Mouse (Mus musculus) heart, postnatal 0 days (tissue): ENCODE measurements at regions not wholly inside any gene's neighbourhood (a gene's known extent, or its start where the extent isn't known, plus 50 kb on each side); places are given as distances from the start of the nearest gene placed in this dataset.

Experiments used
- ATAC-seq: fragments of 200-750 bp; cut with Nextera tagmentation; 2 replicates; pipeline ENCODE4 v1.8.0; 2017; ENCODE audit warnings: low read depth, moderate number of reproducible peaks, moderate library complexity; ENCODE audit not compliant: insufficient read depth
- DNase-seq: peaks from one replicate; pipeline ENCODE4 v3.0.0-alpha.2; 2016; ENCODE audit warnings: low spot score
- H3K27ac ChIP-seq: fragments of 300-500 bp; sonication (generic); 2 replicates; pipeline ENCODE4 v1.5.1; 2014; ENCODE audit warnings: low read depth, mild to moderate bottlenecking
- H3K27me3 ChIP-seq: fragments of 300-500 bp; sonication (generic); 2 replicates; pipeline ENCODE4 v1.6.1; 2014; ENCODE audit warnings: low read length, mixed read lengths; ENCODE audit not compliant: control insufficient read depth, insufficient read depth
- H3K36me3 ChIP-seq: fragments of 300-500 bp; sonication (generic); replicated peaks from 2 replicates; pipeline ENCODE4 v1.6.1; 2014; ENCODE audit warnings: low read length, mixed read lengths; ENCODE audit not compliant: control insufficient read depth, insufficient read depth
- H3K4me1 ChIP-seq: fragments of 300-500 bp; sonication (generic); 2 replicates; pipeline ENCODE4 v1.6.1; 2014; ENCODE audit warnings: antibody characterized with exemption; ENCODE audit not compliant: control insufficient read depth, insufficient read depth
- H3K4me2 ChIP-seq: fragments of 300-500 bp; sonication (generic); 2 replicates; pipeline ENCODE4 v1.6.1; 2014; ENCODE audit warnings: low read depth, mild to moderate bottlenecking, low read length, moderate library complexity
- H3K4me3 ChIP-seq: fragments of 300-500 bp; sonication (generic); 2 replicates; pipeline ENCODE4 v1.5.1; 2014; ENCODE audit warnings: low read depth, low read length
- H3K9ac ChIP-seq: fragments of 300-500 bp; sonication (generic); replicated peaks from 2 replicates; pipeline ENCODE4 v1.6.1; 2014; ENCODE audit warnings: low read depth, low read length, mixed read lengths
- H3K9me3 ChIP-seq: fragments of 300-500 bp; sonication (generic); replicated peaks from 2 replicates; pipeline ENCODE4 v1.6.1; 2016; ENCODE audit warnings: low read length; ENCODE audit not compliant: control insufficient read depth
- CTCF ChIP-seq: IDR thresholded peaks from 2 replicates; pipeline ENCODE4 v1.5.1; 2016; ENCODE audit warnings: antibody characterized with exemption, control low read depth, low read depth
- EP300 ChIP-seq: IDR thresholded peaks from 2 replicates; pipeline ENCODE4 v1.6.1; 2016; ENCODE audit warnings: antibody characterized with exemption, low read depth
- WGBS: fragments of 180-500 bp; shearing (Covaris S2); extraction: QIAGEN DNeasy Blood & Tissue Kit; methylation state at CpG from one replicate; pipeline ENCODE4 v1.1.7; 2014; 5-methylcytosine and 5-hydroxymethylcytosine counted together

- Histone ChIP-seq H3K27ac (no peak overlapping the region), H3K9ac (no peak overlapping the region), H3K36me3 (no peaks in the 10 kb centered on the region), H3K4me2 (no peak overlapping the region), H3K4me1 (peaks cover 8% of the 10 kb centered on the region), H3K9me3 (0 out of 2 replicates have a peak, but pooled peaks cover 6% of the 10 kb centered on the region), H3K27me3 (no peaks in the 10 kb centered on the region), H3K4me3 (no peak overlapping the region)
- WGBS = 98% methylated on average over 4 of the region's 4 CpGs
- no peak for TF ChIP-seq EP300
- no peak for TF ChIP-seq CTCF
- DNase-seq (no peak), ATAC-seq (no peak)
Measured at GRCm38 (mm10) chr4:53341181-53341580, 99.0 kb upstream of the Slc44a1 start.

DNA sequence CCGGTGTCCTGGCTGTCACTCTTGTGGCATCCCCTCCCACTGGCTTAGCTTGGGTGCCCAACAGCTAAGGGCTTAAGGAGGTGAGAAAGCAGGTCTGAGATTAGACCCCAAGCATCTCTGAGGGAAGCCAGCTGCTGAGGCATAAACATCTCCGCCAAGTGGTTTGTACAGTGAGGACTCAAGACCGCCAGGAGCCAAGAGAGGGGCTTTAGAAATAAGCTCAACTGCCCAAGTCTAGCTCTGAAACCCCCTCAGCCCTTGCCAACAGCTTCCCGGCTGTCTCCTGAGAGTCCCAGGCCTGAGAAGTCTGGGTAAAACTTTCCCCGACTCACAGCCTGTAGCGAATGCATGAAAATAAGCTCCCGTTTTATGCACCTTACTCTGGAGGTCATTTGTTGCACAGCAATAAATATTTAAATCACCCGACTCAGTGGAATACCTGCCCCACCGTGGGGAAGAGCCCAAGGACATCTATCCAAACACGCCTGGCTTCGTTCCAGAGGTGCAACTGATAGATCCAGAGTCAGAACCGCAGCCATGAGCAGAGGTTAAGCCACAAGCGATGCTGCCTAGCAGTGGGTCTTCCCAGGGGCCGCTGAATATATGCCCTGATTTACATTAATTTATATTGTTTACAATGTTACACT, 100.1 kb upstream of the Slc44a1 start:
- TF ChIP-seq EP300 (no peak), CTCF (no peak)
- WGBS = 86% methylated on average over 13 of the region's 14 CpGs

DNA sequence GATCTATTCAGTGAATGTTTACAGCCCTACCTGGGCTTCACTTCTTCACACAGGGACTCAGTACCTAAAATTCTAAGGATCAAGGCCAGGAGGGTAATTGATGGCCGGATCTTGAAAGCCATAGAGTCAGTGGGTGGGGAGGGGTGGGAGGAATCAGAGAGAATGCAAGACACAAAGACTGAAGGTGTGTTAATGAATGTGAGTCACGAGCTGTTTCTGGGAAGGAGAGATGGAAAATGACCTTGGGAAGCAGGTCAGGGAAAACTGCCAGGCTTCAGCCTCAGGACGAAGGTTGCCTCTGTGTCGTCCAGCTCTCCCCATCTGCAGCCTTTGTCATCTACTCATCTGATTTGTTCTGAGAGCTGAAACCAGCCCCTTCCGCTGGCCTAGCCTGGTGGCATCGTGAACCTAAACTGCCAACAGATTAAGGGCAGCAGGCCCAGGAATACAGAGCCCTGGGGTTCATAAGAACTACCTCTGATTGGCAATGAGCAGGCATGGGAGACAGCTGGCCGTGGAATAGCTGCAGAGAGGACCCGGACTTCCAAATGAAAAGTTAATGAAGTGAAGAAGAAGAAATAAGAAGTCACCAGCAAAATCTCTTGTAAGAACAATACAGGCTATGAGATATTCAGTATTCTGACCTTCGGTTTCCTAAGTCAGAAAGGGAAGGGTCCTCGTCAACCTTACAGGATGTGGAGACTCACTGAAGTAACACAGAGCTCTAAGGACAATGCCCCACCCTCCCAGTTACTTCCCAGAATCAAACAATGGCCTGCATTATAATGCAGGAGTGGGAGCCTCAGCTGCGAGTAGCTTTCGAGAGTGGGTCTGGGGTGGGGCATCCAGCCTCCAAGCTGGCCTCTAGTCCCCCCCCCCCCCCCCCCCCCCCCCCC, 100.8 kb upstream of the Slc44a1 start:
- DNase-seq (peak; percentile 52), ATAC-seq (peak; percentile 76)
- Histone ChIP-seq H3K36me3 (no peaks in the 10 kb centered on the region), H3K9ac (no peak overlapping the region), H3K9me3 (0 out of 2 replicates have a peak, but pooled peaks cover 6% of the 10 kb centered on the region), H3K4me2 (no peak overlapping the region), H3K27ac (peak overlapping the region; percentile 60), H3K4me3 (no peak overlapping the region), H3K27me3 (no peaks in the 10 kb centered on the region), H3K4me1 (peaks cover 8% of the 10 kb centered on the region)
- TF ChIP-seq EP300 = no peak
- TF ChIP-seq CTCF = no peak
- 39% methylated on average over 12 of the region's 12 CpGs for WGBS

More for the DNA sequence above, 100.1 kb upstream of the Slc44a1 start:
- DNase-seq (no peak), ATAC-seq (no peak; the same call in 1 of the 2 replicates)
- Histone ChIP-seq H3K36me3 (no peaks in the 10 kb centered on the region), H3K27me3 (no peaks in the 10 kb centered on the region), H3K27ac (0 out of 2 replicates have a peak overlapping the region, but pooled peaks have one; percentile 22), H3K4me2 (no peak overlapping the region), H3K9ac (no peak overlapping the region), H3K4me1 (peaks cover 8% of the 10 kb centered on the region), H3K4me3 (no peak overlapping the region), H3K9me3 (0 out of 2 replicates have a peak, but pooled peaks cover 6% of the 10 kb centered on the region)

DNA sequence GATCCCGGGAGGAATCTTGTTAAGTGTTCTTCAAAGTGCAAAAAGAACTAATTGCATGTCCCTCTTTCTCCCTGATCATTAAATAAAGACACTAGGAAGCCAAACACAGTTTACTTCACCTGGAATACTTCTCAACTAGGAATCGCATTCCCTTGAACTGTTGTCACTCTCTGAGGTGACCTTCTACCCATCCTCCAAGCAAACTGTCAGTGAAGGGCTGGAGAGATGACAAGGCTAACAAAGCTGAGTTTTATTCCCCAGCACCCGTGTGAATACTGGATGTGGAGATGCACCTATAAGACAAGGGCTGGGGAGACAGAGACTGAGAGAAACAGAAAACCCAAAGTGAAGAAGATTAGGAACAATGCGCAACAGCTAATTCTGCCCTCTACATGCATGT, 101.7 kb upstream of the Slc44a1 start:
- H3K4me3 ChIP-seq = no peak overlapping the region
- H3K9ac ChIP-seq = no peak overlapping the region
- no peaks in the 10 kb centered on the region for H3K36me3 ChIP-seq
- TF ChIP-seq EP300 (no peak), CTCF (no peak)
- DNase-seq = no peak
- H3K27me3 ChIP-seq = no peaks in the 10 kb centered on the region
- no peak for ATAC-seq
- H3K4me1 ChIP-seq = peaks cover 8% of the 10 kb centered on the region
- no peak overlapping the region for H3K4me2 ChIP-seq
- H3K27ac ChIP-seq = no peak overlapping the region
- WGBS = 75% methylated on average over 4 of the region's 4 CpGs
- 0 out of 2 replicates have a peak, but pooled peaks cover 6% of the 10 kb centered on the region for H3K9me3 ChIP-seq

- Histone ChIP-seq H3K27me3 (no peaks in the 10 kb centered on the region), H3K4me2 (no peak overlapping the region), H3K4me3 (no peak overlapping the region), H3K9me3 (0 out of 2 replicates have a peak, but pooled peaks cover 6% of the 10 kb centered on the region), H3K36me3 (no peaks in the 10 kb centered on the region), H3K27ac (no peak overlapping the region), H3K4me1 (peaks cover 8% of the 10 kb centered on the region), H3K9ac (no peak overlapping the region)
- TF ChIP-seq EP300 (no peak), CTCF (no peak)
- WGBS = 30% methylated on average over 8 of the region's 8 CpGs
- ATAC-seq = peak; percentile 85
- DNase-seq = peak; percentile 21
Measured at GRCm38 (mm10) chr4:53337784-53338183, 102.4 kb upstream of the Slc44a1 start.
